Mouse (Mus musculus): ENCODE results near the gene Bmi1. TPM values are rescaled to one million over a fixed set of nuclear protein-coding genes. Genes with fewer than 3 reads are reported as not detected.

Bmi1 gene
- 1 to 10 TPM; 7.0 to 7.9 TPM for total RNA-seq (2023)

GRCm38 (mm10) chr2:18676936-18677491 is at the start of gene Bmi1:
Gene Bmi1, plus strand, starts transcription at chr2:18677018.

GRCm38 (mm10) chr2:18672133-18672765 is 4.6 kb upstream of the Bmi1 start, which contains the start of gene Commd3:
Gene Commd3, plus strand, starts transcription at chr2:18672384.

GRCm38 (mm10) chr2:18693871-18694610 is 17.2 kb downstream of the Bmi1 start, which contains the start of gene Spag6:
Gene Spag6, plus strand, starts transcription at chr2:18694032.

Other genes starting within 250 kb of the Bmi1 start
- 10 to 100 TPM; 42.4 to 42.8 TPM for gene Commd3, start 4.6 kb upstream of the Bmi1 start, total RNA-seq (2023)
- not detected for gene Spag6, start 17.0 kb downstream of the Bmi1 start, total RNA-seq (2023)

Measured in neutrophil, adult 83 days (primary cell).